Mouse (Mus musculus) v-Abl transformed pro-B cells (cell line): ENCODE measurements around the gene Tas2r136.

Experiments used
- in situ Hi-C, 2 experiments: fragments of 400-800 bp; cut with MboI; formaldehyde crosslinking; loops; one replicate each; pipeline ENCODE4 v1.15.1; 2025; ENCODE audit not compliant: unreplicated experiment in 2 of 2

Gene Tas2r136

GRCm38 (mm10) chr6:132778062-132778461, at the start of gene Tas2r136:
TSS of gene Tas2r136 (minus strand) at chr6:132778162.
- in situ Hi-C loops: loop anchor here in 1 of 2 experiments (10.0 kb wide), 1 partner anchor 87 kb away; the partner anchor contains the start of gene Tas2r110

- in situ Hi-C loops: no loop called here
These were observed 24.6 kb upstream of the Tas2r136 start, which contains the start of gene Tas2r117 for GRCm38 (mm10) chr6:132802518-132802917. TSS of gene Tas2r117 (plus strand) at chr6:132802818.

- in situ Hi-C loops: no loop called here
These were observed 17.4 kb upstream of the Tas2r136 start for GRCm38 (mm10) chr6:132795393-132795792.

- in situ Hi-C loops: no loop called here
These were observed 16.1 kb downstream of the Tas2r136 start, which contains the start of gene Tas2r102 for GRCm38 (mm10) chr6:132761831-132762230. TSS of gene Tas2r102 (plus strand) at chr6:132762131.

- in situ Hi-C loops: no loop called here
These were observed 23.5 kb downstream of the Tas2r136 start, which contains the start of gene Tas2r124 for GRCm38 (mm10) chr6:132754430-132754829. TSS of gene Tas2r124 (plus strand) at chr6:132754730.

- in situ Hi-C loops: no loop called here
These were observed 27.8 kb downstream of the Tas2r136 start for GRCm38 (mm10) chr6:132750206-132750605.

- in situ Hi-C loops: no loop called here
These were observed 40.0 kb downstream of the Tas2r136 start, which contains the start of gene Tas2r115 for GRCm38 (mm10) chr6:132737935-132738334. TSS of gene Tas2r115 (minus strand) at chr6:132738035.
